Mouse (Mus musculus) myocyte (in vitro differentiated cells): ENCODE data around the gene Ctu1.

Experiments
- MYOG ChIP-seq, 3 experiments: IDR thresholded peaks; one replicate each; pipeline ENCODE4 v1.6.1; 2011; ENCODE audit warnings: control low read depth in 2 of 3, low read depth in 2 of 3, mild to moderate bottlenecking in 2 of 3; ENCODE audit not compliant: insufficient read length in 2 of 3, control insufficient read depth in 1 of 3, insufficient read depth in 1 of 3
- POLR2A ChIP-seq: IDR thresholded peaks from one replicate; pipeline ENCODE4 v1.6.1; 2011; ENCODE audit warnings: low read depth, mild to moderate bottlenecking, control low read depth, moderate library complexity; ENCODE audit not compliant: insufficient read length

- TF ChIP-seq POLR2A (no peak), MYOG (IDR thresholded peaks at IDR 0.05; ENCODE audit: control insufficient read depth in 1 of 3, insufficient read depth in 1 of 3, insufficient read length in 2 of 3, low read depth in 2 of 3) (no peak)
Observed at GRCm38 (mm10) chr7:43712267-43712666, 40.5 kb downstream of the Ctu1 start, which contains the start of gene Klk13.
